Mouse (Mus musculus) stomach, embryonic 14.5 days (tissue): ENCODE results near the gene Cdkn2aip. TPM values are rescaled to one million over a fixed set of nuclear protein-coding genes. Genes with fewer than 3 reads are reported as not detected.

Experiments
- ATAC-seq: fragments of 200-750 bp; cut with Nextera tagmentation; 2 replicates; pipeline ENCODE4 v1.8.0; 2017; ENCODE audit warnings: low read depth, moderate TSS enrichment; ENCODE audit not compliant: insufficient number of reproducible peaks, insufficient read depth, low FRiP score
- H3K27ac ChIP-seq: fragments of 300-500 bp; sonication (generic); 2 replicates; pipeline ENCODE4 v1.5.1; 2014; ENCODE audit warnings: mild to moderate bottlenecking, low read length, moderate library complexity, mixed read lengths
- H3K27me3 ChIP-seq: fragments of 300-500 bp; sonication (generic); 2 replicates; pipeline ENCODE4 v1.6.1; 2014; ENCODE audit warnings: low read length, control low read depth, mixed read lengths; ENCODE audit not compliant: control insufficient read depth, insufficient read depth
- H3K36me3 ChIP-seq: fragments of 300-500 bp; sonication (generic); 2 replicates; pipeline ENCODE4 v1.6.1; 2014; ENCODE audit warnings: mild to moderate bottlenecking, control low read depth, low read length, moderate library complexity, mixed read lengths; ENCODE audit not compliant: control insufficient read depth, insufficient read depth
- H3K4me1 ChIP-seq: fragments of 300-500 bp; sonication (generic); 2 replicates; pipeline ENCODE4 v1.6.1; 2014; ENCODE audit warnings: low read length, control low read depth, mixed read lengths; ENCODE audit not compliant: control insufficient read depth, insufficient read depth
- H3K4me2 ChIP-seq: fragments of 300-500 bp; sonication (generic); replicated peaks from 2 replicates; pipeline ENCODE4 v1.6.1; 2014; ENCODE audit warnings: low read depth, low read length, control low read depth
- H3K4me3 ChIP-seq: fragments of 300-500 bp; sonication (generic); 2 replicates; pipeline ENCODE4 v1.5.1; 2014; ENCODE audit warnings: low read depth, low read length, control low read depth
- H3K9ac ChIP-seq: fragments of 300-500 bp; sonication (generic); replicated peaks from 2 replicates; pipeline ENCODE4 v1.6.1; 2014; ENCODE audit warnings: low read depth, mild to moderate bottlenecking, control low read depth, low read length, moderate library complexity, mixed read lengths
- H3K9me3 ChIP-seq: fragments of 300-500 bp; sonication (generic); 2 replicates; pipeline ENCODE4 v1.6.1; 2016; ENCODE audit warnings: low read depth, low read length, control low read depth; ENCODE audit not compliant: control insufficient read depth
- WGBS: fragments of 180-500 bp; shearing (Covaris S2); extraction: QIAGEN DNeasy Blood & Tissue Kit; methylation state at CpG from one replicate; pipeline ENCODE4 v1.1.7; 2014; 5-methylcytosine and 5-hydroxymethylcytosine counted together
- polyA plus RNA-seq: library from polyadenylated mRNA; unstranded; fragments of >200 nt; fragmentation: Nextera tagmentation; extraction: Ambion mirVana; gene quantifications from 2 replicates; pipeline ENCODE4 v1.2.1, GENCODE M21; 2014

Gene Cdkn2aip
- polyA plus RNA-seq, 1 experiment from 2014 or later, result 23.7 TPM

- H3K4me3 ChIP-seq, result no peak overlapping the region
- 25% methylated on average over 6 of the region's 6 CpGs for WGBS
- no peaks in the 10 kb centered on the region for H3K9me3 ChIP-seq
- H3K4me2 ChIP-seq, result no peak overlapping the region
- no peak overlapping the region for H3K27ac ChIP-seq
- 0 out of 2 replicates have a peak, but pooled peaks cover 2% of the 10 kb centered on the region for H3K4me1 ChIP-seq
- ATAC-seq, result no peak
- no peak overlapping the region for H3K9ac ChIP-seq
- H3K27me3 ChIP-seq, result no peaks in the 10 kb centered on the region
- no peaks in the 10 kb centered on the region for H3K36me3 ChIP-seq
Measured at GRCm38 (mm10) chr8:47745848-47746247, 32.1 kb upstream of the Cdkn2aip start.

DNA sequence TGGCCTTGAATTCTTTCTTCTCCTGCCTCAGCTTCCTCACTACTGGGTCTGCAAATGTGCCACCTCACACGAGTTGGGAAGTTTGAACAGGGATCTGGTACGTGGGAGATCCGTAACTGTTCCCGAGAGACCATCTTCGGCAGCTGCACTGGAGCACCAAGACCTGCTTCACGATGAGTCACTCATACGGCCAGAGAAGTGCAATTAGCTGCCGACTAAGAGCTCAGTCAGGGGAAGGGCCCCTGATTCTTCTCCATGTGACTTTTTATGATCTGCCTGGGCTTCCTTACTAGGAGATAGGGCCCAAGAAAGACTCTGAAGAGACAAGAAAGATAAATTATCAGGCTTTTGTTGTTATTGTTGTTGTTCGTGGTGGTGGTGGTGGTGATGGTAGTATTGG lies 31.1 kb upstream of the Cdkn2aip start:
- Histone ChIP-seq H3K27me3 (no peaks in the 10 kb centered on the region), H3K4me3 (no peak overlapping the region), H3K9ac (no peak overlapping the region), H3K9me3 (no peaks in the 10 kb centered on the region), H3K36me3 (no peaks in the 10 kb centered on the region), H3K4me2 (no peak overlapping the region), H3K4me1 (0 out of 2 replicates have a peak, but pooled peaks cover 2% of the 10 kb centered on the region), H3K27ac (no peak overlapping the region)
- ATAC-seq, result no peak
- 78% methylated on average over 9 of the region's 9 CpGs for WGBS

GRCm38 (mm10) chr8:47743419-47743818 lies 29.7 kb upstream of the Cdkn2aip start:
- no peaks in the 10 kb centered on the region for H3K9me3 ChIP-seq
- no peak overlapping the region for H3K4me3 ChIP-seq
- 6% methylated on average over 11 of the region's 11 CpGs for WGBS
- H3K4me1 ChIP-seq, result 0 out of 2 replicates have a peak, but pooled peaks cover 2% of the 10 kb centered on the region
- H3K4me2 ChIP-seq, result peak overlapping the region; percentile 16; the same call in 1 of the 2 replicates
- peak; percentile 46; the same call in 1 of the 2 replicates for ATAC-seq
- no peaks in the 10 kb centered on the region for H3K36me3 ChIP-seq
- no peaks in the 10 kb centered on the region for H3K27me3 ChIP-seq
- H3K9ac ChIP-seq, result no peak overlapping the region
- no peak overlapping the region for H3K27ac ChIP-seq

GRCm38 (mm10) chr8:47742992-47743391 lies 29.3 kb upstream of the Cdkn2aip start:
- 0 out of 2 replicates have a peak, but pooled peaks cover 2% of the 10 kb centered on the region for H3K4me1 ChIP-seq
- H3K36me3 ChIP-seq, result no peaks in the 10 kb centered on the region
- 38% methylated on average over 8 of the region's 8 CpGs for WGBS
- no peaks in the 10 kb centered on the region for H3K27me3 ChIP-seq
- H3K27ac ChIP-seq, result no peak overlapping the region
- no peak overlapping the region for H3K9ac ChIP-seq
- H3K9me3 ChIP-seq, result no peaks in the 10 kb centered on the region
- peak overlapping the region; percentile 16; the same call in 1 of the 2 replicates for H3K4me2 ChIP-seq
- no peak for ATAC-seq
- no peak overlapping the region for H3K4me3 ChIP-seq

GRCm38 (mm10) chr8:47742372-47742771 lies 28.6 kb upstream of the Cdkn2aip start:
- Histone ChIP-seq H3K4me3 (no peak overlapping the region), H3K27ac (no peak overlapping the region), H3K9ac (no peak overlapping the region), H3K36me3 (no peaks in the 10 kb centered on the region), H3K4me2 (no peak overlapping the region), H3K27me3 (no peaks in the 10 kb centered on the region), H3K9me3 (no peaks in the 10 kb centered on the region), H3K4me1 (0 out of 2 replicates have a peak, but pooled peaks cover 2% of the 10 kb centered on the region)
- WGBS, result 76% methylated on average over 7 of the region's 7 CpGs
- ATAC-seq, result no peak

DNA sequence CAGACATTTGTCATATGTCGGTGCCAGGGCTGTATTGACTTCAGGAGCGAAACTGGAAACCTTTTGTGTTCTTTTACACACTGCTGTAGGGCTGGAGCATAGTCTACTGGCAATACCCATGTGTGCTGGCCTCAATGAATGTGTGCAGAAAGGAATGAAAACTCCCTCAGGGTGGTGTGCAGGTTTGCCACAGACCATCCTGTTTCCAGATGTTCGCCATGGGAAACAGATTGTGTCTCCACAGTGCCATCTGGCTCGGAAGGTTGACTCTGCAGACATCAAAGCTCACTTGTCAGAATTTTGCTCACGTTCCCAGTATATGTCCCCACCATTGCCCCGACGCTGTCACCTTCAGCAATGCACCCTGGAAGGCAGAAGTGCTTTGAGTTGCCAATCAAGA lies 23.4 kb upstream of the Cdkn2aip start:
- Histone ChIP-seq H3K27me3 (no peaks in the 10 kb centered on the region), H3K36me3 (no peaks in the 10 kb centered on the region), H3K9ac (no peak overlapping the region), H3K27ac (no peak overlapping the region), H3K4me2 (no peak overlapping the region), H3K4me3 (no peak overlapping the region), H3K4me1 (no peaks in the 10 kb centered on the region), H3K9me3 (no peaks in the 10 kb centered on the region)
- WGBS, result 58% methylated on average over 7 of the region's 7 CpGs
- no peak for ATAC-seq

DNA sequence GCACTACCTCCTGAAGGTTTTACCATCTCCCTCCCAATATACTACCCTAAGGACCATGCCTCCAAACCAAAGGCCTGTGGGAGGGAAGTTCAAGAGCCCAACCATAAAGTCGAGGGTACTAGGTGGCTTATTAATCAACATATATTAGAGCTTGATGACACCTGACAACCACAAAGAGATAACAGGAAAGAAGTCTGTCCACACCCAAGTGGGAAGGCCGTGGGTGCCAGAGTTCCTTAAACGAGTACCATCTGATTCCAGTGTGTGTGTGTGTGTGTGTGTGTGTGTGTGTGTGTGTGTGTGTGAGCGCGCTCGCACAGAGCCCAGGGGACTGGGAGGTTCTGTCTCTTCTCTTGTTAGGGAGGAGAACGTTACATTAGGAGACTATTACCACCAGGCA lies 15.6 kb upstream of the Cdkn2aip start:
- Histone ChIP-seq H3K27ac (no peak overlapping the region), H3K4me2 (no peak overlapping the region), H3K4me3 (no peak overlapping the region), H3K27me3 (no peaks in the 10 kb centered on the region), H3K9me3 (no peaks in the 10 kb centered on the region), H3K36me3 (no peaks in the 10 kb centered on the region), H3K9ac (no peak overlapping the region), H3K4me1 (no peaks in the 10 kb centered on the region)
- ATAC-seq, result no peak
- 76% methylated on average over 7 of the region's 7 CpGs for WGBS

GRCm38 (mm10) chr8:47726945-47727344 lies 13.2 kb upstream of the Cdkn2aip start:
- 47% methylated on average over 6 of the region's 6 CpGs for WGBS
- ATAC-seq, result no peak

DNA sequence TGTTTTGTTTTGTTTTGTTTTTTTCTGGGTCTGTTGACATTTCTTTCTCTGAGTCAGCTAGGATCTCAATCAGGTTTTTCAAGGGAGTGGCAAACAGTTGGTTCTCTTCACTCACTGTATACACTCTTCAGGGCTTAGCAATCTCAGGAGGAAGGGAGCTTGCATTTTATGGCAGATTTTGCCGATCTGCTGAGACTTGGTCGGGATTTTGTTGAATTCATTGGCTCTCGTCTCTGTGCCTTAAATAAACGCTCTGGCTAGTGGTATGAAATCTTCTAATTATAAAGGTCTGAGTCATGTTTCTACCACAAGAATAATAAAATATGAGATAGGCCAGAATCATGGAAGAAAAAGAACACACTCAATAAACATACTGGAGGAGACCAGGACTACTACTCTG lies 7.9 kb upstream of the Cdkn2aip start:
- WGBS, result 47% methylated on average over 4 of the region's 4 CpGs
- no peak overlapping the region for H3K4me2 ChIP-seq
- no peak overlapping the region for H3K27ac ChIP-seq
- no peak for ATAC-seq
- H3K9me3 ChIP-seq, result no peaks in the 10 kb centered on the region
- H3K36me3 ChIP-seq, result no peaks in the 10 kb centered on the region
- H3K4me1 ChIP-seq, result 0 out of 2 replicates have a peak, but pooled peaks cover 2% of the 10 kb centered on the region
- no peaks in the 10 kb centered on the region for H3K27me3 ChIP-seq
- no peak overlapping the region for H3K9ac ChIP-seq
- no peak overlapping the region for H3K4me3 ChIP-seq

More at GRCm38 (mm10) chr8:47726945-47727344, 13.2 kb upstream of the Cdkn2aip start:
- Histone ChIP-seq H3K4me3 (no peak overlapping the region), H3K27ac (no peak overlapping the region), H3K9ac (no peak overlapping the region), H3K9me3 (no peaks in the 10 kb centered on the region), H3K4me1 (no peaks in the 10 kb centered on the region), H3K27me3 (no peaks in the 10 kb centered on the region), H3K4me2 (no peak overlapping the region), H3K36me3 (no peaks in the 10 kb centered on the region)
